Mouse (Mus musculus): Measurements from ENCODE around the gene 4930474N05Rik.

Gene 4930474N05Rik

DNA sequence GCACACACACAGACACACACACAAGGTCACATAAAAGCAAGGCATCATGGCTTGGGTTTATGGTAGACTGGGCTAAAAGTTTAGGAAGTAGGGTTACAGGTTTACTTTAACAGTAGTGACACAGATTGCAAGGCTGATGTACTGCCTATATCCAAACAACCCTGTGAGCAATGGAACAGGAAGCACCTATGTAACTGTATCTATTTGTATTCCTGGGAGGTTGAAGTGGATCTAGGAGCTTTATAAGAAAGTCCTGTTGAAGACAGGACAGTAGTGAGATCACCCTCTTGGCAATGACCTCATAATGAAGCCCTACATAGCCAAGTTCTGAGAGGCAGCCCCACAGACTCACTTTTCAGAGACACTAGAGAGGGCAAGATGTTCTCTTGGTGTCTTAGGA lies at the start of gene 4930474N05Rik:
4930474N05Rik (plus strand) TSS at position 301 of the 400 bp plus-strand sequence.
- DNase-seq (ENCODE audit: low spot score), result no peak

DNA sequence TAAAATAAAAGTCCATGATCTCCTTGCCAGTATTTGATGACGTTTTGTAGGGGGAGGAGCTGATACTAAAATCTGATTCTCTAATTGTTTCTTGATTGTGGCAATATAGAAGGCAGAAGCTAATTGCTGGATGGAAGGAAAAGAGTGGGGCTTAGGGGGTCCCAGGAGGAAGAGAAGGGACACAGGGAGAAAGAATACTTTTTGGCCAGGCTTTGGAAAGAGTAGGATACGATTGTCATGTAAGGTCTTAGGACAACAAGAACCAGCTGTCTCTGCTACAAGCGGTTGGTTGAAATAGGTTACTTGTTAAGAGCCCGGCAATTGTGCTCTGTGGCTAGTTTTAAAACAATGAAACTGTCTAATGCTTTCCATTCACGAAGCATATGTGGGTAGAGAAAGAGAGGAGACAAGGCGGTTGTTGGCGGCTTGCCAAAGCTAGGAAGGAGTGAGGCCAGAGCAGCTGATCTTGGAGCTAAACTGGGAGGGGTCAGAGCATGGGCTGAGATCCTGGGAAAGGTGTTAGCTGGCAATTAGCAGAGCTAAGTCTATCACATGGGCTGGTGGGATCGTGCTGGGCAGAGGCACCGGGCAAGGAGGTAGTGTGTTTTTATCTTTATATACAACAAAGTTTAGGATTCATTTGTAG lies 45.8 kb upstream of the 4930474N05Rik start:
- peak; percentile 42 for DNase-seq (ENCODE audit: low spot score)

DNA sequence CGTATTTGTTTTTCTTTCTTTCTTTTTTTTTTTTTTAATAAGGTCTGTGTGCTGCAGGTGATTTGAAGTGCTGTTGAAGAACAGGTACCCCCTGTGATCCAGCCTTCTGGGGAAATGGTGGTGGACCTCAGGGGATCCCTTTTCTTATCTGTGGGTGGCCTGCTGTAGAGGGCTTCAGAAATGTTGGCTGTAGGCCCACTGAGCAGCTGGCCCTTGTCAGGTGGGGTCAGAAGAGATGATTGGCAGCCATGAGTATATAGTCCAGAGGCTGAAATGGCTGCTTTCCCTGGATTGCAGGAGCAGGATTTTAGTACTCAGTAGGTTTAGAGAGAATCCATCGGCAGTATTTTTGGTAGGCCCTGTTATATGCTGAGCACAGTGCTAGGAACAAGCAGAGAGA lies 41.4 kb upstream of the 4930474N05Rik start:
- DNase-seq (ENCODE audit: low spot score), result no peak

DNA sequence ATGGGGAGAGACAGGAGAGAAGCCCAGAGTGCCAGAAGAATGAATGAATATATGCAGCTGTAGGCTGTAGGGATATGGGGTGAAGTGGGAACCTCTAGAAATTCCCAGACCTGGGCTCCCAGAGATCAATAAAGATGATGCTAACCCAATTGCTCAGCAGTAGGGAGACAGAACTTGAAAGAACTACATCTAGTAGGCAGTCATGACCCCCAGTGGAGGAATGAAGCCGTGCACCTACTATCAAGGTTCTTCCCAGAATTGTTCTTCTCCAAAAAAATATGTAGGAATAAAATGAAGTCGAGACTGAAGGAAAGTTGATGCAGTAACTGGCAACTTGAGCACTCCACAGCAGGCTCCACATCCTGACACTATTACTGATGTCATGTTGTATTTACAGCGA lies 3.8 kb downstream of the 4930474N05Rik start:
- DNase-seq (ENCODE audit: low spot score), result no peak

DNA sequence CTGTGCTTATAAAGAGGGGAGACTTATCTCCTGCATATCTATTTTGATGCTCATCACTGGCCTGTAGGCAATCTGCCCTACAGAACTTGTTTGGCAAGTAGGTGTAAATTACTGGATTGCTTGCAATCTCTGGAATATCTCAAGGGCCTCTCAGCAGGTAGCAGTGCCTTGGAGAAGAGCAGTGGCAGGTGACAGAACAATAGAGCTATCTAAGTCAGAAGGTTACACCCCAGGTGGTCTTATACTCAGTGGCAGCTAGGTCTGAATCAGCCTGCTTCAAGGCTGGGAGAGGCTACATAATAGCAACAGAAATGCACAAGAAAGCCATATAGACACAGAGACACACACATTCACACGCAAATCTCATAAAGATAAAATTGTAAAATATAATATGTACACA lies 4.9 kb downstream of the 4930474N05Rik start:
- DNase-seq (ENCODE audit: low spot score), result no peak

DNA sequence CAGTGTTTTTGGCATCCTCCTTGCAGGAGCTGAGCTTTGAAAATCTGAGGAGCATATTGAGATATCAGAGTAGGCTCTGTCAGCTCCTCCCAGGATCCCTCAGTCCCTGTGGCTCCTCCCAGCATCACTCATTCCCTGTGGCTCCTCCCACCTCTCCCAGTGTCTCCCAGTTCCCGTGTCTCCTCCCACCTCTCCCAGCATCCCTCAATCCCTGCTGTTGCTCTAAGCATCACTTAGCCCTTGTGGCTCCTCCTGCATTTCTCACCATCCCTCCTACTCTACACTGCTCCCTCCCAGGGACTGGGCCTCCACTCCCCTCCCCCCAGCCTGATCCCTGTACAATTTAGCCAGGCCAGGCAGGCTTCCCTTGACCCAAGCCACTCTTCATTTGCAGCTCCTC lies 6.0 kb downstream of the 4930474N05Rik start:
- DNase-seq (ENCODE audit: low spot score), result peak; percentile 4

DNA sequence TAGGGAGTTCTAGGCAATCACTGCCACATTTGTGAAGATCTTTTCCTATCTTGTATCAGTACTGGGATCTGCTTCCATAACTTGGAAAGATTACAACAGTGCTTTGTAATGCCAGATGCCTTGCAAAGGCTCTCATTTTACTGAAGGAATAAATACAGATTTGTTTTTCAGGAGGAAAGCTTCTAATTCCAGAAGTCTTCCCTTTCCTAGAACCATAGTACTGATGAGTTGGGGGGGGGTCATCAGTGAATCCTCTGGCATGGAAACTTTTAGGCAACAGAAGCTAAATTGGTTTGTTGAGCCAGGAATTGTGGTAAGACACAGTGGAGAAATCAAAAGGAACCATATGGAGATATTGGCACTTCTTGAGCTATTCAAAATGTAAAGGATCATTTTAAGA lies 19.8 kb downstream of the 4930474N05Rik start:
- no peak for DNase-seq (ENCODE audit: low spot score)

DNA sequence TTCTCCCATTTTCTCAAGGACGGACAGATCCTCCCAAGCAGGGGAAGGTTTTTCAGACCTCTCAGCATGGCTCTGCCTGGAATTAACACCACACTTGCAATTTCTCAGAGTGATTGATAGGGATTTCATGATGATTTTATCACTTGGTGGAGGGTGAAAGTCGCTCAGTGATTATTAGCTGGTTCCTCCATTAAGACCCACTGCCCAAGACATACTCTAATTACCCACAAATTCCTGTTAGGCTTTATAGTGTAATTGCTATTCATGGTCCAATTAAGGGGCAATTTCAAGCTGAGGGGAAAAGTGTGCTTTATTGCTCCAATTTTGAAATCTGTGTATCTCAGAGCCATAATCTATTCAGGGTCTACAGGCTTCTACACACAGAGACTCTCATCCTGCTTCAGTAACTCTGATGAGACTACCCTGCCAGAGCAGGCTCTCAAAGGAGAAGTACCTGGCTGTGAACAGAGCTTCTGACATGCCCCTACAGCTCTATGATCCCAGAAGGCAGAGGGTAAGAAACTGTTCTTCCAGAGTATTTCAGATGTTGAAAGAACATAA lies 29.1 kb downstream of the 4930474N05Rik start:
- DNase-seq (ENCODE audit: low spot score), result no peak

DNA sequence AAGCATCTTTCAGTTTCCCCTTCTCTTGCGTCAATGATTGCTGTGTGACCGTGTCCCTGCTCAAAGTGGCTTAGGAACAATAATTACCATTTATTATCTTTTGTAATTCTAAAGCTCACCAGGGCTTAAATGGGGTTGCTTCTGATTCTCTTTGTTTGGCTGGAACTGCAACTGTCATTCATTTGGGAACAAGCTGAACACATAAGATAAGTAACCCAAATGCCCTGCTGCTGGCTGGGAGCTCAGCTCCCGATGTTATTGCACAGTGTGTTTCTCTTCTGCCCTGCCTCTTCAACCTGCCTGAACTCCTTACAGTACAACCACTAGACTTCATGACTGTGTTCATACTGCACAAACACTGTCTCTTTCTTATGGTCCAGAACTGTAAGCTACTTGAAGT lies 41.0 kb downstream of the 4930474N05Rik start:
- no peak for DNase-seq (ENCODE audit: low spot score)

DNA sequence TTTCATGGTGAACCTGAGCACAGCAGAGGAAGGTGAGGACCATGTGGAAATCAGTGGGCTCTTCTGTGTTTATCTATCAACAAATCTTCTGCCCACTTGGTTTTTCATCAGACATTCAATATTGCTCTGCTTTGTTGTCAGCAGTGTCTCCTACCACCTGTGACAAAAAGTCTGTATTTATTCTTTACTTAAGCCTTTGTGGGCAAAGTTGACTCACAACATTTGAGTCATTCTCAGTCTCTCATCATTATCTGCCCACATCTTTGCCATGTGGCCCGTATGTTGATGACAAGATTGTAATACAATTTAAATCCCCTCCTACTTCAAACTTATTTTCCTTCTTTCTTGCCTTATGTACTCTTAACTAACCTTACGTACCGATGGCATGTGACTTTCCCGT lies 43.0 kb downstream of the 4930474N05Rik start:
- no peak for DNase-seq (ENCODE audit: low spot score)

DNA sequence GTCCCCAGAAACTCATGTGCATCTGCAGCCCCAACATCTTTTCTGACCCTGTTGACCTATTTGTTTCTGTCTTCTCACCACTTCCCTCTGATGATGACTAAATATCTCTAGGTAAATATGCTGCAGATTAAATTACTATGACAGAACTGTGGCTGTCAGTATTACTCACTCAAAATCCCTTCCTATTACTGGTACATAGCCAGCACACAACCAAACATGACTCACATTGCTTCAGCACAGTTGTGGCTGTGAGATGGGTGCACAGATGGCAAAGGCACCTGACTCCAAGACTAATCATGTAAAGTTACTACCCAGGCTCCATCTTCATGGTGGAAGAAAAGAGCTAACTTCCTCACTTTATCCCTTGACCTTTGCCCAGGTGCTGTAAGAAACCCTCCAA lies 50.5 kb downstream of the 4930474N05Rik start:
- DNase-seq (ENCODE audit: low spot score), result no peak

Data from testis, postnatal 14 days (tissue).